Mouse (Mus musculus): ENCODE results near the gene Pkmyt1.
A peak's percentile ranks its signal among the peaks of the same experiment; 100 is the strongest.
"Not testable (repeated sequence)": the region's sequence is repeated elsewhere in the genome, so short reads cannot be mapped to it uniquely, and the experiment has no call there.

The Pkmyt1 gene

GRCm38 (mm10) chr17:23747471-23747870 is 21.3 kb downstream of the Pkmyt1 start:
- no peak for DNase-seq (ENCODE audit: low read depth, low spot score)

GRCm38 (mm10) chr17:23748026-23748425 is 21.9 kb downstream of the Pkmyt1 start:
- DNase-seq (ENCODE audit: low read depth, low spot score) = no peak

- peak; percentile 96 for DNase-seq (ENCODE audit: low read depth, low spot score)
These were observed 22.7 kb downstream of the Pkmyt1 start for GRCm38 (mm10) chr17:23748631-23749391.

- no peak for DNase-seq (ENCODE audit: low read depth, low spot score)
These were observed 23.5 kb downstream of the Pkmyt1 start for GRCm38 (mm10) chr17:23749400-23750191.

GRCm38 (mm10) chr17:23755689-23756088 is 29.6 kb downstream of the Pkmyt1 start:
- no peak for DNase-seq (ENCODE audit: low read depth, low spot score)

- peak; percentile 53 for DNase-seq (ENCODE audit: low read depth, low spot score)
These were observed 31.4 kb downstream of the Pkmyt1 start for GRCm38 (mm10) chr17:23757581-23757980.

- DNase-seq (ENCODE audit: low read depth, low spot score) = no peak
These were observed 32.7 kb downstream of the Pkmyt1 start for GRCm38 (mm10) chr17:23758801-23759200.

GRCm38 (mm10) chr17:23760231-23760630 is 34.1 kb downstream of the Pkmyt1 start:
- DNase-seq (ENCODE audit: low read depth, low spot score) = no peak

- DNase-seq (ENCODE audit: low read depth, low spot score) = no peak
These were observed 35.0 kb downstream of the Pkmyt1 start for GRCm38 (mm10) chr17:23761155-23761554.

GRCm38 (mm10) chr17:23762976-23763375 is 36.8 kb downstream of the Pkmyt1 start:
- no peak for DNase-seq (ENCODE audit: low read depth, low spot score)

- peak; percentile 42 for DNase-seq (ENCODE audit: low read depth, low spot score)
These were observed 44.4 kb downstream of the Pkmyt1 start for GRCm38 (mm10) chr17:23770493-23770892.

GRCm38 (mm10) chr17:23770896-23771283 is 44.8 kb downstream of the Pkmyt1 start:
- peak; percentile 57 for DNase-seq (ENCODE audit: low read depth, low spot score)

GRCm38 (mm10) chr17:23771284-23772218 is 45.4 kb downstream of the Pkmyt1 start, which contains the start of gene Flywch1:
Gene Flywch1, minus strand, starts transcription at chr17:23771602.
- peak; percentile 99 for DNase-seq (ENCODE audit: low read depth, low spot score)

GRCm38 (mm10) chr17:23772219-23772556 is 46.1 kb downstream of the Pkmyt1 start:
- DNase-seq (ENCODE audit: low read depth, low spot score) = not testable (repeated sequence)

GRCm38 (mm10) chr17:23773676-23774075 is 47.5 kb downstream of the Pkmyt1 start:
- DNase-seq (ENCODE audit: low read depth, low spot score) = no peak

- DNase-seq (ENCODE audit: low read depth, low spot score) = peak; percentile 63
These were observed 48.0 kb downstream of the Pkmyt1 start for GRCm38 (mm10) chr17:23774090-23774489.

GRCm38 (mm10) chr17:23776216-23776615 is 50.1 kb downstream of the Pkmyt1 start:
- no peak for DNase-seq (ENCODE audit: low read depth, low spot score)

- DNase-seq (ENCODE audit: low read depth, low spot score) = no peak
These were observed 51.0 kb downstream of the Pkmyt1 start for GRCm38 (mm10) chr17:23777141-23777540.

GRCm38 (mm10) chr17:23778447-23778846 is 52.3 kb downstream of the Pkmyt1 start:
- no peak for DNase-seq (ENCODE audit: low read depth, low spot score)

GRCm38 (mm10) chr17:23783352-23783751 is 57.2 kb downstream of the Pkmyt1 start:
- DNase-seq (ENCODE audit: low read depth, low spot score) = no peak

- peak; percentile 69 for DNase-seq (ENCODE audit: low read depth, low spot score)
These were observed 59.7 kb downstream of the Pkmyt1 start, which contains the start of gene Flywch2 for GRCm38 (mm10) chr17:23785561-23786471. Gene Flywch2, minus strand, starts transcription at chr17:23786081.
